Mouse (Mus musculus) hindbrain, postnatal 0 days (tissue): ENCODE measurements around the gene Tagln2. TPM values are rescaled to one million over a fixed set of nuclear protein-coding genes. Genes with fewer than 3 reads are reported as not detected.
A peak's percentile ranks its signal among the peaks of the same experiment; 100 is the strongest.

ENCODE experiments used
- ATAC-seq: fragments of 200-750 bp; cut with Nextera tagmentation; 2 replicates; pipeline ENCODE4 v1.8.0; 2017; ENCODE audit warnings: mild to moderate bottlenecking, moderate TSS enrichment, moderate library complexity
- DNase-seq: peaks from one replicate; pipeline ENCODE4 v3.0.0-alpha.2; 2015; ENCODE audit warnings: low spot score
- H3K27ac ChIP-seq: fragments of 300-500 bp; sonication (generic); 2 replicates; pipeline ENCODE4 v1.5.1; 2014; ENCODE audit warnings: mild to moderate bottlenecking
- H3K27me3 ChIP-seq: fragments of 300-500 bp; sonication (generic); 2 replicates; pipeline ENCODE4 v1.6.1; 2014; ENCODE audit warnings: low read length, mixed read lengths; ENCODE audit not compliant: insufficient read depth
- H3K36me3 ChIP-seq: fragments of 300-500 bp; sonication (generic); 2 replicates; pipeline ENCODE4 v1.6.1; 2014; ENCODE audit warnings: low read length, mixed read lengths; ENCODE audit not compliant: insufficient read depth
- H3K4me1 ChIP-seq: fragments of 300-500 bp; sonication (generic); 2 replicates; pipeline ENCODE4 v1.6.1; 2014; ENCODE audit warnings: antibody characterized with exemption, low read length, mixed read lengths; ENCODE audit not compliant: insufficient read depth
- H3K4me2 ChIP-seq: fragments of 300-500 bp; sonication (generic); 2 replicates; pipeline ENCODE4 v1.6.1; 2014; ENCODE audit warnings: low read depth, mild to moderate bottlenecking, low read length, moderate library complexity, mixed read lengths
- H3K4me3 ChIP-seq: fragments of 300-500 bp; sonication (generic); 2 replicates; pipeline ENCODE4 v1.5.1; 2014; ENCODE audit warnings: low read length
- H3K9ac ChIP-seq: fragments of 300-500 bp; sonication (generic); replicated peaks from 2 replicates; pipeline ENCODE4 v1.6.1; 2014; ENCODE audit warnings: mild to moderate bottlenecking, low read length, moderate library complexity, mixed read lengths
- H3K9me3 ChIP-seq: fragments of 300-500 bp; sonication (generic); 2 replicates; pipeline ENCODE4 v1.6.1; 2016; ENCODE audit warnings: low read length, mixed read lengths
- CTCF ChIP-seq: IDR thresholded peaks from 2 replicates; pipeline ENCODE4 v1.5.1; 2016; ENCODE audit warnings: antibody characterized with exemption, control low read depth, low read depth
- WGBS: fragments of 180-500 bp; shearing (Covaris S2); extraction: QIAGEN DNeasy Blood & Tissue Kit; methylation state at CpG from one replicate; pipeline ENCODE4 v1.1.7; 2014; 5-methylcytosine and 5-hydroxymethylcytosine counted together
- polyA plus RNA-seq: library from polyadenylated mRNA; unstranded; fragments of >200 nt; fragmentation: Nextera tagmentation; extraction: Ambion mirVana; gene quantifications from 2 replicates; pipeline ENCODE4 v1.2.1, GENCODE M21; 2015
- total RNA-seq: library from RNA; depleted of rRNA; stranded (reverse); fragments of >200 nt; gene quantifications from 2 replicates; pipeline ENCODE4 v1.2.3, GENCODE M21; 2014; rRNA removed

Tagln2 gene
- total and polyA plus RNA-seq, 2 experiments from 2014 or later, result 45.1 to 59.2 TPM

- Histone ChIP-seq H3K4me1 (peaks cover 9% of the 10 kb centered on the region; the same call in 1 of the 2 replicates), H3K9me3 (no peaks in the 10 kb centered on the region), H3K9ac (no peak overlapping the region), H3K27me3 (no peaks in the 10 kb centered on the region), H3K4me3 (no peak overlapping the region), H3K36me3 (no peaks in the 10 kb centered on the region), H3K27ac (no peak overlapping the region), H3K4me2 (peak overlapping the region; percentile 66; the same call in 1 of the 2 replicates)
- ATAC-seq, result no peak
- DNase-seq, result no peak
- no peak for TF ChIP-seq CTCF
- 21% methylated on average over 2 of the region's 2 CpGs for WGBS
Measured at GRCm38 (mm10) chr1:172549314-172549713, 49.5 kb downstream of the Tagln2 start.

GRCm38 (mm10) chr1:172549717-172550116, 49.9 kb downstream of the Tagln2 start:
- Histone ChIP-seq H3K27me3 (no peaks in the 10 kb centered on the region), H3K36me3 (no peaks in the 10 kb centered on the region), H3K4me2 (peak overlapping the region; percentile 66), H3K9ac (peak overlapping the region; percentile 44; the same call in 1 of the 2 replicates), H3K27ac (no peak overlapping the region), H3K9me3 (no peaks in the 10 kb centered on the region), H3K4me1 (peaks cover 9% of the 10 kb centered on the region; the same call in 1 of the 2 replicates), H3K4me3 (peak overlapping the region; percentile 36)
- ATAC-seq, result no peak
- DNase-seq, result no peak
- no peak for TF ChIP-seq CTCF
- WGBS, result 9% methylated on average over 8 of the region's 8 CpGs

- Histone ChIP-seq H3K36me3 (no peaks in the 10 kb centered on the region), H3K9me3 (no peaks in the 10 kb centered on the region), H3K27me3 (no peaks in the 10 kb centered on the region), H3K4me2 (peak overlapping the region; percentile 66), H3K4me3 (peak overlapping the region; percentile 36), H3K27ac (peak overlapping the region; percentile 56; the same call in 1 of the 2 replicates), H3K4me1 (peaks cover 9% of the 10 kb centered on the region; the same call in 1 of the 2 replicates), H3K9ac (peak overlapping the region; percentile 44; the same call in 1 of the 2 replicates)
- DNase-seq (peak; percentile 75), ATAC-seq (peak; percentile 90)
- 0% methylated on average over 8 of the region's 8 CpGs for WGBS
- no peak for TF ChIP-seq CTCF
Measured at GRCm38 (mm10) chr1:172550551-172550951, 50.7 kb downstream of the Tagln2 start.

GRCm38 (mm10) chr1:172551009-172551408, 51.2 kb downstream of the Tagln2 start:
- WGBS, result 32% methylated on average over 7 of the region's 7 CpGs
- H3K9ac ChIP-seq, result 0 out of 2 replicates have a peak overlapping the region, but pooled peaks have one; percentile 44
- no peak for TF ChIP-seq CTCF
- DNase-seq (no peak), ATAC-seq (no peak)
- H3K4me2 ChIP-seq, result peak overlapping the region; percentile 66
- H3K27me3 ChIP-seq, result no peaks in the 10 kb centered on the region
- H3K27ac ChIP-seq, result no peak overlapping the region
- peak overlapping the region; percentile 36; the same call in 1 of the 2 replicates for H3K4me3 ChIP-seq
- no peaks in the 10 kb centered on the region for H3K36me3 ChIP-seq
- peaks cover 9% of the 10 kb centered on the region; the same call in 1 of the 2 replicates for H3K4me1 ChIP-seq
- H3K9me3 ChIP-seq, result no peaks in the 10 kb centered on the region

DNA sequence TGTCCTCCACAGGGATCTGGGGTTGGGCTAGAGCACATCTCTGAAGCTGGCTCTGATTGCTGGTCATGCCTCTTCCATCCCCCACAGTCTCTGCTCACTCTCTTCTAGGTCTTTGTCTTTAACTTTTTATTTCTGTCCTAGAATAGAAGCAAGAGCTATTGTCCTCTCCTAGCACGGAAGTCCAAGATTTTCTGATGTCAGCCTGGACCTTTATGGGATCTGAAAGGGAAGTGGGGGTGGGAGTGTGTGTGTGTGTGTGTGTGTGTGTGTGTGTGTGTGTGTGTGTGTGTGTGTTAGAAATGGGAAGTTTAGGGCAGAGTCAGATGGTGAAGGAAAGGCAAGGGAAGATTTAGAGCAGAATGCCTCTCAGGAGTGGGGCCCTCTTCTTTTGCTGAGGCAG, 52.8 kb downstream of the Tagln2 start:
- no peak for DNase-seq
- WGBS, result 43% methylated on average over 1 of the region's 1 CpGs

GRCm38 (mm10) chr1:172555638-172556037, 55.8 kb downstream of the Tagln2 start, which contains the start of gene Vsig8:
Gene Vsig8, plus strand, starts transcription at chr1:172555938.
- Histone ChIP-seq H3K4me1 (no peaks in the 10 kb centered on the region), H3K4me3 (no peak within 1 kb of the TSS), H3K27ac (no peak within 1 kb of the TSS), H3K4me2 (no peak within 1 kb of the TSS), H3K9me3 (no peaks in the 10 kb centered on the region), H3K36me3 (no peaks in the 10 kb centered on the region), H3K9ac (no peak within 1 kb of the TSS), H3K27me3 (peaks cover 4% of the 10 kb centered on the region; the same call in 1 of the 2 replicates)
- no peak for TF ChIP-seq CTCF
- 79% methylated on average over 11 of the region's 11 CpGs for WGBS
- DNase-seq, result no peak
- ATAC-seq, result no peak

More for the DNA sequence above, 52.8 kb downstream of the Tagln2 start:
- TF ChIP-seq CTCF, result no peak
- no peak for ATAC-seq
- H3K27ac ChIP-seq, result no peak overlapping the region
- H3K9me3 ChIP-seq, result no peaks in the 10 kb centered on the region
- H3K4me1 ChIP-seq, result peaks cover 9% of the 10 kb centered on the region; the same call in 1 of the 2 replicates
- H3K4me3 ChIP-seq, result no peak overlapping the region
- H3K27me3 ChIP-seq, result no peaks in the 10 kb centered on the region
- H3K9ac ChIP-seq, result no peak overlapping the region
- no peaks in the 10 kb centered on the region for H3K36me3 ChIP-seq
- H3K4me2 ChIP-seq, result no peak overlapping the region

Other genes with a start within 250 kb of the Tagln2 start
- 0.10 TPM in 1 of 2 replicates, not detected in the other for gene Atp1a4, start 241.6 kb upstream of the Tagln2 start, total RNA-seq
- gene Atp1a4, start 241.6 kb upstream of the Tagln2 start, polyA plus RNA-seq, result 0.05 TPM in 1 of 2 replicates, not detected in the other
- 136 and 150 TPM in 2 replicates for gene Igsf8, start 238.4 kb upstream of the Tagln2 start, total RNA-seq
- 90.2 and 90.8 TPM in 2 replicates for gene Igsf8, start 238.4 kb upstream of the Tagln2 start, polyA plus RNA-seq
- 546 and 572 TPM in 2 replicates for gene Atp1a2, start 202.0 kb upstream of the Tagln2 start, total RNA-seq
- gene Atp1a2, start 202.0 kb upstream of the Tagln2 start, polyA plus RNA-seq, result 119 and 123 TPM in 2 replicates
- gene Kcnj9, start 170.7 kb upstream of the Tagln2 start, total RNA-seq, result 8.0 and 9.8 TPM in 2 replicates
- 3.6 and 4.2 TPM in 2 replicates for gene Kcnj9, start 170.7 kb upstream of the Tagln2 start, polyA plus RNA-seq
- gene Kcnj10, start 158.8 kb upstream of the Tagln2 start, total RNA-seq, result 8.6 and 10.0 TPM in 2 replicates
- gene Kcnj10, start 158.8 kb upstream of the Tagln2 start, polyA plus RNA-seq, result 5.4 and 5.6 TPM in 2 replicates
- 12.2 and 14.7 TPM in 2 replicates for gene Pigm, start 123.5 kb upstream of the Tagln2 start, total RNA-seq
- gene Pigm, start 123.5 kb upstream of the Tagln2 start, polyA plus RNA-seq, result 2.7 and 3.0 TPM in 2 replicates
- gene Slamf9, start 24.7 kb upstream of the Tagln2 start, total RNA-seq, result not detected in 2 replicates
- gene Slamf9, start 24.7 kb upstream of the Tagln2 start, polyA plus RNA-seq, result 0.39 and 0.49 TPM in 2 replicates
- 17.9 and 33.0 TPM in 2 replicates for gene Igsf9, start 18.3 kb upstream of the Tagln2 start, total RNA-seq
- gene Igsf9, start 18.3 kb upstream of the Tagln2 start, polyA plus RNA-seq, result 10.5 and 13.5 TPM in 2 replicates
- 1.0 and 1.2 TPM in 2 replicates for gene Cfap45, start 20.8 kb downstream of the Tagln2 start, total RNA-seq
- 3.7 and 4.5 TPM in 2 replicates for gene Cfap45, start 20.8 kb downstream of the Tagln2 start, polyA plus RNA-seq
- gene Vsig8, start 55.9 kb downstream of the Tagln2 start, total RNA-seq, result 1.9 and 2.9 TPM in 2 replicates
- gene Vsig8, start 55.9 kb downstream of the Tagln2 start, polyA plus RNA-seq, result 1.9 and 2.0 TPM in 2 replicates
- 0.11 TPM in 1 of 2 replicates, not detected in the other for gene Slamf8, start 90.5 kb downstream of the Tagln2 start, total RNA-seq
- gene Slamf8, start 90.5 kb downstream of the Tagln2 start, polyA plus RNA-seq, result 0.14 TPM in 1 of 2 replicates, not detected in the other
- gene Fcrl6, start 102.5 kb downstream of the Tagln2 start, total RNA-seq, result 0.18 TPM in 1 of 2 replicates, not detected in the other
- gene Fcrl6, start 102.5 kb downstream of the Tagln2 start, polyA plus RNA-seq, result not detected in 2 replicates
- gene Dusp23, start 132.9 kb downstream of the Tagln2 start, total RNA-seq, result 2.4 and 3.8 TPM in 2 replicates
- gene Dusp23, start 132.9 kb downstream of the Tagln2 start, polyA plus RNA-seq, result 8.8 and 9.0 TPM in 2 replicates
- gene Crp, start 198.0 kb downstream of the Tagln2 start, total RNA-seq, result not detected in 2 replicates
- gene Crp, start 198.0 kb downstream of the Tagln2 start, polyA plus RNA-seq, result 0.10 and 0.14 TPM in 2 replicates